Mouse (Mus musculus) T-helper 2 cell (primary cell): ENCODE results near the gene Gm49380.

Source experiments
- in situ Hi-C: fragments of 300-600 bp; cut with MboI, MseI; formaldehyde crosslinking; loops from one replicate; pipeline ENCODE4 v1.15.1; 2025; ENCODE audit warnings: high pct_unique_total_duplicates

Gm49380 gene

GRCm38 (mm10) chr9:44113105-44113789 is at the start of gene Gm49380, which contains the start of gene Rnf26:
TSS of gene Gm49380 (minus strand) at chr9:44113500.
TSS of gene Rnf26 (minus strand) at chr9:44113517.
- in situ Hi-C loops = no loop called here

GRCm38 (mm10) chr9:44159886-44160285 is 46.6 kb upstream of the Gm49380 start:
- in situ Hi-C loops = loop anchor here (10.0 kb wide), 1 partner anchor 1045 kb away; the partner anchor contains the start of gene Tmprss4

GRCm38 (mm10) chr9:44147290-44147689 is 34.0 kb upstream of the Gm49380 start:
- in situ Hi-C loops = no loop called here

GRCm38 (mm10) chr9:44144718-44145060 is 31.4 kb upstream of the Gm49380 start:
- in situ Hi-C loops = no loop called here

GRCm38 (mm10) chr9:44144023-44144717 is 30.9 kb upstream of the Gm49380 start:
- in situ Hi-C loops = no loop called here

GRCm38 (mm10) chr9:44143421-44143820 is 30.1 kb upstream of the Gm49380 start:
- in situ Hi-C loops = no loop called here

- in situ Hi-C loops = no loop called here
Measured at GRCm38 (mm10) chr9:44141951-44142350, 28.7 kb upstream of the Gm49380 start.

- in situ Hi-C loops = no loop called here
Measured at GRCm38 (mm10) chr9:44137846-44138245, 24.5 kb upstream of the Gm49380 start.

GRCm38 (mm10) chr9:44135731-44136411 is 22.6 kb upstream of the Gm49380 start:
- in situ Hi-C loops = no loop called here

- in situ Hi-C loops = no loop called here
Measured at GRCm38 (mm10) chr9:44134851-44135730, 21.8 kb upstream of the Gm49380 start.

GRCm38 (mm10) chr9:44134101-44134850 is 21.0 kb upstream of the Gm49380 start, which contains the start of gene Mcam:
TSS of gene Mcam (plus strand) at chr9:44134469.
- in situ Hi-C loops = no loop called here

- in situ Hi-C loops = no loop called here
Measured at GRCm38 (mm10) chr9:44133287-44133686, 20.0 kb upstream of the Gm49380 start.

GRCm38 (mm10) chr9:44132200-44132599 is 18.9 kb upstream of the Gm49380 start:
- in situ Hi-C loops = no loop called here

- in situ Hi-C loops = no loop called here
Measured at GRCm38 (mm10) chr9:44131276-44131590, 17.9 kb upstream of the Gm49380 start.

- in situ Hi-C loops = no loop called here
Measured at GRCm38 (mm10) chr9:44130581-44131275, 17.4 kb upstream of the Gm49380 start.

- in situ Hi-C loops = no loop called here
Measured at GRCm38 (mm10) chr9:44130034-44130433, 16.7 kb upstream of the Gm49380 start.

- in situ Hi-C loops = no loop called here
Measured at GRCm38 (mm10) chr9:44129633-44130032, 16.3 kb upstream of the Gm49380 start.

- in situ Hi-C loops = no loop called here
Measured at GRCm38 (mm10) chr9:44127351-44127801, 14.1 kb upstream of the Gm49380 start.

GRCm38 (mm10) chr9:44126746-44127145 is 13.4 kb upstream of the Gm49380 start:
- in situ Hi-C loops = no loop called here
